Mouse (Mus musculus) liver, embryonic 14.5 days (tissue): ENCODE measurements around the gene Aloxe3. TPM values are rescaled to one million over a fixed set of nuclear protein-coding genes. Genes with fewer than 3 reads are reported as not detected.

Source experiments
- ATAC-seq: fragments of 200-750 bp; cut with Nextera tagmentation; 2 replicates; pipeline ENCODE4 v1.8.0; 2017; ENCODE audit warnings: moderate number of reproducible peaks, mild to moderate bottlenecking, moderate library complexity; ENCODE audit not compliant: insufficient read depth
- DNase-seq, 3 experiments: peaks; one replicate each; pipeline ENCODE4 v3.0.0-alpha.2; 2012 to 2013; ENCODE audit warnings: low read depth in 3 of 3, low spot score in 3 of 3
- H3K27ac ChIP-seq: fragments of 300-500 bp; sonication (generic); 2 replicates; pipeline ENCODE4 v1.5.1; 2014; ENCODE audit warnings: moderate library complexity, mild to moderate bottlenecking, control low read depth, inconsistent platforms
- H3K27me3 ChIP-seq: fragments of 300-500 bp; sonication (generic); 2 replicates; pipeline ENCODE4 v1.6.1; 2014; ENCODE audit warnings: mild to moderate bottlenecking, low read length, moderate library complexity; ENCODE audit not compliant: control insufficient read depth, insufficient read depth
- H3K36me3 ChIP-seq: fragments of 300-500 bp; sonication (generic); replicated peaks from 2 replicates; pipeline ENCODE4 v1.6.1; 2014; ENCODE audit warnings: low read depth; ENCODE audit not compliant: control insufficient read depth, insufficient read depth
- H3K4me1 ChIP-seq, 2 experiments: fragments of 200-500 bp in 1 of 2; fragments of 300-500 bp in 1 of 2; sonication (generic) in 1 of 2; replicated peaks; 2 replicates each; pipeline ENCODE4 v1.6.1; 2012 to 2014; ENCODE audit warnings: antibody characterized with exemption in 1 of 2, inconsistent platforms in 1 of 2, low read length in 1 of 2; ENCODE audit not compliant: control insufficient read depth in 2 of 2, insufficient read depth in 2 of 2
- H3K4me2 ChIP-seq: fragments of 300-500 bp; sonication (generic); 2 replicates; pipeline ENCODE4 v1.6.1; 2014; ENCODE audit warnings: low read depth, mild to moderate bottlenecking, control low read depth, moderate library complexity
- H3K4me3 ChIP-seq, 2 experiments: fragments of 200-500 bp in 1 of 2; fragments of 300-500 bp in 1 of 2; sonication (generic) in 1 of 2; 2 replicates each; pipeline ENCODE4 v1.5.1; 2012 to 2014; ENCODE audit warnings: low read depth in 2 of 2, low read length in 2 of 2, mild to moderate bottlenecking in 2 of 2, control low read depth in 1 of 2, inconsistent platforms in 1 of 2, moderate library complexity in 1 of 2; ENCODE audit not compliant: insufficient read depth in 1 of 2
- H3K9ac ChIP-seq: fragments of 300-500 bp; sonication (generic); replicated peaks from 2 replicates; pipeline ENCODE4 v1.6.1; 2014; ENCODE audit warnings: mild to moderate bottlenecking, control low read depth, moderate library complexity
- H3K9me3 ChIP-seq: fragments of 300-500 bp; sonication (generic); 2 replicates; pipeline ENCODE4 v1.6.1; 2016; ENCODE audit warnings: low read length, mixed read lengths; ENCODE audit not compliant: control insufficient read depth
- CTCF ChIP-seq: IDR thresholded peaks from 2 replicates; pipeline ENCODE4 v1.5.1; 2016; ENCODE audit warnings: antibody characterized with exemption, low read depth, control low read depth
- EP300 ChIP-seq: IDR thresholded peaks from 2 replicates; pipeline ENCODE4 v1.6.1; 2016; ENCODE audit warnings: antibody characterized with exemption, low read depth
- WGBS: fragments of 180-500 bp; shearing (Covaris S2); extraction: QIAGEN DNeasy Blood & Tissue Kit; methylation state at CpG from one replicate; pipeline ENCODE4 v1.1.7; 2014; ENCODE audit not compliant: insufficient replicate concordance; 5-methylcytosine and 5-hydroxymethylcytosine counted together
- polyA plus RNA-seq, 2 experiments: library from polyadenylated mRNA; depleted of rRNA in 1 of 2; stranded (reverse) in 1 of 2; unstranded in 1 of 2; fragments of >200 nt; fragmentation: Nextera tagmentation in 1 of 2; extraction: Ambion mirVana in 1 of 2; gene quantifications; 2 replicates each; pipeline versions ENCODE4 v1.2.1 to v1.2.3; 2012 to 2014

Aloxe3 gene
- polyA plus RNA-seq, 2 experiments, result 0.15 to 0.38 TPM

GRCm38 (mm10) chr11:69094697-69095429, 30.8 kb upstream of the Aloxe3 start, which contains the start of gene Per1:
Gene Per1 (plus strand): TSS chr11:69095217.
- H3K4me1 ChIP-seq, result peaks cover 40 to 44% of the 10 kb centered on the region in 2 experiments
- WGBS, result under 1% methylated on average over 37 of the region's 37 CpGs
- TF ChIP-seq EP300, result peak; percentile 42; the same call in 1 of the 2 replicates
- no peak for TF ChIP-seq CTCF
- peaks cover 6% of the 10 kb centered on the region for H3K36me3 ChIP-seq
- peak; percentile 99 for DNase-seq
- no peaks in the 10 kb centered on the region for H3K27me3 ChIP-seq
- H3K4me2 ChIP-seq, result peak within 1 kb of the TSS; percentile 93
- no peaks in the 10 kb centered on the region for H3K9me3 ChIP-seq
- H3K27ac ChIP-seq, result peak within 1 kb of the TSS; percentile 88
- peak; percentile 85 for ATAC-seq
- peak within 1 kb of the TSS; percentile 72 for H3K9ac ChIP-seq
- H3K4me3 ChIP-seq, result peak within 1 kb of the TSS; percentile 64 to 72

GRCm38 (mm10) chr11:69095511-69096231, 30.0 kb upstream of the Aloxe3 start:
- H3K4me1 ChIP-seq, result peaks cover 38 to 48% of the 10 kb centered on the region in 2 experiments
- ATAC-seq (no peak), DNase-seq (no peak)

DNA sequence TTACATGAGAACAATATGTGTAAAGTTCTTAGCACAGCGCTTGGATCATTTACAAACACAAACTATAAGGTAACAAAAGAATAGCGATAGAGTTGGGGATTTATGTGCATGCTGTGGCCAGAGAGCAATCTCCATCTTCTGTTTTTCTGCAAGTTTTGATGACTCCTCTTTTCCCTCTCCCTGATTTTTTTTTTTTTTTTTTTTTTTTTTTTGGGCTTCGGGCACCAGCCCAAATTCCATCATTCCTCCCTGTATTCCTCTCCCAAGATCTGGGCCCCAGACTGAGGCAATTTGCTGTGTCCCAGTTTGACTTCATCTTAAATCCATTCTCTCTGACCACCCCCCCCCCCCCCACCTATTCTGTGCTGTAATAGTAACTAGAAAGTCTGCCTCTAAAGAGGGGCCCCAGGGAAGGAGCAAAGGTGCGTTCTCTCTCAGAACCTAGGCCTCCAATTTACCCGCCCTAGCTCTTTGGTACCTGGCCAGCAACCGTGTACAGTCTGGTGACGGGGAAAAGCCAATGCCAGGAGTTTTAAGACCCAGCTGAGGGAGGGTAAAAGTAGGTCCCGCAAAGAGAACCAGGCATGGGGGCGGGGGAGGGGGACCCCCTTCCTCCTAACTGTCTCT, 29.2 kb upstream of the Aloxe3 start:
- no peaks in the 10 kb centered on the region for H3K36me3 ChIP-seq
- peak overlapping the region; percentile 88 for H3K27ac ChIP-seq
- WGBS, result 19% methylated on average over 9 of the region's 9 CpGs
- no peaks in the 10 kb centered on the region for H3K27me3 ChIP-seq
- peaks cover 38 to 48% of the 10 kb centered on the region in 2 experiments for H3K4me1 ChIP-seq
- no peaks in the 10 kb centered on the region for H3K9me3 ChIP-seq
- peak overlapping the region; percentile 64 to 72; a peak in 3 of 4 replicates for H3K4me3 ChIP-seq
- peak overlapping the region; percentile 93 for H3K4me2 ChIP-seq
- H3K9ac ChIP-seq, result peak overlapping the region; percentile 72
- TF ChIP-seq CTCF (no peak), EP300 (no peak)
- DNase-seq, result no peak
- no peak for ATAC-seq

More at GRCm38 (mm10) chr11:69095511-69096231, 30.0 kb upstream of the Aloxe3 start:
- TF ChIP-seq CTCF (no peak), EP300 (no peak)
- WGBS, result 1% methylated on average over 27 of the region's 27 CpGs
- Histone ChIP-seq H3K4me2 (peak overlapping the region; percentile 93), H3K9me3 (no peaks in the 10 kb centered on the region), H3K27ac (peak overlapping the region; percentile 88), H3K36me3 (no peaks in the 10 kb centered on the region), H3K27me3 (no peaks in the 10 kb centered on the region), H3K9ac (peak overlapping the region; percentile 72), H3K4me3 (peak overlapping the region; percentile 64 to 72)

GRCm38 (mm10) chr11:69096987-69097900, 28.5 kb upstream of the Aloxe3 start:
- no peaks in the 10 kb centered on the region for H3K36me3 ChIP-seq
- DNase-seq (peak; percentile 80 to 96 (median 83)), ATAC-seq (peak; percentile 32)
- TF ChIP-seq CTCF, result 0 out of 2 replicates have a peak, but pooled peaks have one; percentile 10
- peak; percentile 56; the same call in 1 of the 2 replicates for TF ChIP-seq EP300
- no peaks in the 10 kb centered on the region for H3K9me3 ChIP-seq
- peak overlapping the region; percentile 72 for H3K9ac ChIP-seq
- H3K4me1 ChIP-seq, result peaks cover 38 to 48% of the 10 kb centered on the region in 2 experiments
- 2% methylated on average over 29 of the region's 29 CpGs for WGBS
- H3K27me3 ChIP-seq, result no peaks in the 10 kb centered on the region
- peak overlapping the region; percentile 93 for H3K4me2 ChIP-seq
- peak overlapping the region; percentile 39 to 64 for H3K4me3 ChIP-seq
- H3K27ac ChIP-seq, result peak overlapping the region; percentile 84
